Mouse (Mus musculus) left cerebral cortex, postnatal 36 days (tissue): ENCODE data around the gene Elof1. TPM values are rescaled to one million over a fixed set of nuclear protein-coding genes. Genes with fewer than 3 reads are reported as not detected.
"Not testable (repeated sequence)": the region's sequence is repeated elsewhere in the genome, so short reads cannot be mapped to it uniquely, and the experiment has no call there.

ENCODE experiments used
- DNase-seq, 2 experiments: peaks; one replicate each; pipeline ENCODE4 v3.0.0; 2021 to 2022; ENCODE audit warnings: low spot score in 2 of 2, mixed read lengths in 1 of 2
- intact Hi-C: fragments of 180-260 bp; cut with DNase I; formaldehyde crosslinking; loops from one replicate; pipeline ENCODE4 v1.15.1; 2025
- total RNA-seq, 2 experiments: library from RNA; stranded (reverse); gene quantifications; 2 replicates each; pipeline ENCODE4 v1.2.3; 2021

Gene Elof1
- 10 to 100 TPM; 58.8 to 75.1 TPM for total RNA-seq

- intact Hi-C loops = loop anchor here (1.0 to 2.0 kb wide), 2 partner anchors 32 to 46 kb away; partner anchors contain the start of genes Ecsit, Gm49318 and Zfp653
Measured at GRCm38 (mm10) chr9:22116740-22117426, at the start of gene Elof1. Elof1 (minus strand) TSS chr9:22117172.

DNA sequence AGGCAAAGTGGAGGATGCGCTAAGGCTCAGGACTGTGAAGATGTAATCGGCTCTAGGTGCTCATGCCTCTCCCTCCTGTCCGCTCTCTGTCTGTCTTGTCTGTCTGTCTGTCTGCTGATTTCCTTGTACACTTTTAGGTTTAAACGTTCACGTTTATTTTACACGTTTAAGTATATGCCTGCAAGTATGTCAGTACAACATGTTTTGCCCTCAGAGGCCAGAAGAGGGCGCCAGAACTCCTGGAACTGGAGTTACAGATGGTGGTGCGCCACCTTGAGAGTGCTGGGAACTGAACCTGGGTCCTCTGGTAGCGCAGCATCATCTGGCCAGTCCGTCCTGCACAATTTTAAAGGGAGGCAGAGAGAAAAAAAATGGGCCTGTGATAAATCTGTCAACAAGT lies 49.7 kb upstream of the Elof1 start:
- DNase-seq = no peak
- intact Hi-C loops = no loop called here

More at GRCm38 (mm10) chr9:22116740-22117426, at the start of gene Elof1:
- peak; percentile 92 to 95 for DNase-seq

DNA sequence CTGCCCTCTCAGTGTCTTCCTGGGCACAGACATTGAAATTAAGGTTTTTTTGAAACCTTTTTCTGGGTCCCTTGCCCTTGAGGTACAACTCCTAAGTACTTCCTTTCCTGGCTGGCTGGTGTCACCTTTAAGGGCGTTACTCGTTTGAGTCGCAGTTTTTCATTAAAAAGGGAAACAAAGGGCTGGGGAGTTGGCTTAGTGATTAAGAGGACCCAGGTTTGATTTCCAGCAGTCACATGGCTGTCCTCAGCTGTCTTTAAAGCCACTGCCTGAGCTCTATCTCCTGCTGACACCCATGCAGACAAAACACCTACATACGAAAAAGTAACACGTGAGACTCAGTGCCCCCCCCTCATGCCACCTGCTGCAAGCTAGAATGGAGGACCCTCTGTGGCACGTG lies 49.0 kb upstream of the Elof1 start:
- intact Hi-C loops = no loop called here
- DNase-seq = no peak

DNA sequence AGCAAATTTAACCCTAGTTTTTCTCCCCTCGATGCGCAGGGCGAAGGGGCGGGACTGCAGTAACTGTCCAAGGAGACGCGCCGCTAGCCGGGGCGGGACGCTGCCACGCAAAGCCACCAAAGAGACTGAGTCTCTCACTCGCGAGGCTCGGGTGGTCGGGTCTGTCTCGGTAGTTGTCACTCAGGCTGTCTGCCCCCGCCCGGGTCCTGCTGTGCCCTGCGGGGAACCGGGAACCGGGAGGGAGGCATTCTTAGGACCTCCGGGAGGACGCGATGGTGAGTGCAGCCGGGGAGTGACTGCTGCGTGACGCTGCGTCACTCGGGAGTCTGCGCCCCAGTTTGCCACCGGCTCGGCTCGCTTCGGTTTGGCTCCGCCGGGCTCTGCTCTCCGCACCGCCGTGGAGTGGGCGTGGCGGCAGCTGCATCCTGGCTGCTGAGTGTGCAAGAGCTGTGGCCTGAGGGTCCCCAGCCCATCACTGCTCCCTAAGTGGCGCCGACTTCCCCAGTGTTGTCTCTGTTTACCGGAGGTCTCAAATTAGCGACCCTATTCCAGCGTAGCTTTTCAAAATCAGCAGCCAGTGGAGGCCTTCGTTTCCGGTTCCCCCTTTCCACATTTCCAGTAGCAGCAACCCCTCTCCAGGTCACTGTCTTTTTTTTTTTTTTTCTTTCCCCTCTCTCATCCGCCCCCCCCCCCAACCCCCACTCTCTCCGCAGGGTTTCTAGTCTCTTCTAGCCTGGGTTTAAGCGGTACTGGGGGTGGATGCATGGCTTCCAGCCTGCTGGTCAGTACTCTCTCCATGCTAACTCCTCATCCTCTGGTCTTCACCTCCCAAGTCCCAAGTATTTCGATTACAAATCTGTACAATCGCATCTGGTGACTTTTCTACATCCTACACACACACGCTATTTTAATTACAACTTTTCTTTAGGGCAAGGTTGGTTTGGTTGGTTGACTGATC lies 48.0 kb upstream of the Elof1 start:
- intact Hi-C loops = no loop called here
- DNase-seq = peak; percentile 62 to 73

DNA sequence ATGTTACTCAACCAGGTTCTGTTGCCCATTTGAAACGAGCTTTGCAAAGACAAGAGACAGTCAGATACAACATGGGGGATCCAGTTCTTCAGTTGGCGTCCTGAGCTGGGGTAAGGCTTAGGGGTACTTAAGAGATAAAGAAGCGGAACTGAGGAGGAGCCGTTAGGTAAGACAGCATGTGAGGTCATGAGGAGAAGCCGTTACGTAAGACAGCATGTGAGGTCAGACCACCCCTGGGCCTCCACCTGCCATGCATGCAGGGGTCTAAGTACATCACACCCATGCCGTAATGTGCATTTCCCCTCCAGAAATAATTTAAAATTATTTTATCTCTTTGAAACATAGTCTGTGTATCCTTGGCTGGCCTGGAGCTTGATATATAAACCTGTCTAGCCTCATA lies 45.9 kb upstream of the Elof1 start:
- intact Hi-C loops = no loop called here
- no peak for DNase-seq

DNA sequence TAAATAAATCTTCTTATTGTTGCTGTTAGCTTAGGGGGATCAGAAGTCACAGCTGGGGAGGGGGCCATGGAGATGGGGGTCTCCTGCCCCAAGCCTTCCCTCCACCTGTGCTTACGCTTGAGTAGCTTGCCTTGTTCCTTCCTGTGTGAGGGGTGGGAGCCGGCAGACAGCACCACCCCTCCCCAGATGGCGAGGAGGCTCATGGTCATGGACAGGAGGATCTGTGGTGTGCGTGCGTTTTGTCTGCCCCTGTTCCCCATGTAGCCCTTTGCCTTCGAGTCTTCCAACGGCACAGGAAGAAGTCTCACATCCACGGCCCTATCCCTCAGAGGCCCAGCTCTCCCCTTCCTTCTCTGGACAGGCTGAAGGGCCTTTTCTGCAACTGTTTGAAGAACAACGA lies 45.3 kb upstream of the Elof1 start:
- no peak for DNase-seq
- intact Hi-C loops = no loop called here

DNA sequence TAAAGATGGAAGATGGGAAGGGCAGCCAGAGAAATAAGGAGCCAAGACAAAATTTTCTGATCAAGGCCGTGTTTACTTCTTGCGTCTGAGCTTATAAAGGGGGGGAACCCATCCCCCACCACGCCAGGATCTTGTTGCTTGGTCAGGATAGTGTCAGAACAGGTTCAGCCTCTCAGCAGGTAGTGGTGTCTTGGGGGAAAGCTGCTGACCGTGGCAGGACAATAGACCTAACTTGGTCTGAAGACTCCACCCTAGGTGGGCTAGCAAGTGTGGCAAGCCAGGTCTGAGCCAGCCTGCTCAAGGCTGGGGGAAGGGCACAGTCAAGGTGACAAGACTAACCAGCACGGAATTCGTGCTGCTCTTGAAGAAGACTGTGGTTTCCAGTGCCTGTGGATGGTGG lies 44.3 kb upstream of the Elof1 start:
- DNase-seq = no peak
- intact Hi-C loops = no loop called here

DNA sequence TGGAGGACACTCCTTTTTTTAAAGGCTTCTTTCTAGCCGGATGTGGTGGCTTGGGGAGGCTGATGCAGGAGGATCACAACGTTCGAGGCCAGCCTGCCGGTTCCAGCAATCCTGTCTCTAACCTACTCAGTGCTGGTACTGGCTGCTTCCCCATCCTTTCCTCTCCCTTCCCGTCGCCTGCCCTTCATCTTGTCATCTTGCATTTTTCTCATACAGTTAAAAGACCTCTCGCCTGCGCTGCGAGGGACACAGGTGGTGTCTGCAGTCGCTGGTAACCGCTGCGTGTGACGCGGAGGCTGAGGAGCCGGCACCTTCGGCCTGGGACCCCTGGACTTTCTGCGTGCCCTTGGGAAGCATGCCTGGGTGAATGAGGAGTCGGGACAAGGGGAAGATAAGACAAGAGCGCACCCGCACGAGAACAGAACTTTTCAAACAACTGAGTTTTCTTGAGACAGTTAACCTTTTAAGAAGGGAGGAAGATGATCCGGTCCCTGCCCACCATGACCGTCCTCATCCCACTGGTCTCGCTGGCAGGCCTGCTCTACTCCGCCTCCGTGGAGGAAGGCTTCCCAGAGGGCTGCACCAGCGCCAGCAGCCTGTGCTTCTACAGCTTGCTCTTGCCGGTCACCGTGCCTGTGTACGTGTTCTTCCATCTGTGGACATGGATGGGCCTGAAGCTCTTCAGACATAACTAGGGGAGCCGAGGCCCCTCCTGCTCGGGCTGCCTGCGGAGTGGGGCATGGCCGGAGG lies 40.7 kb upstream of the Elof1 start:
- intact Hi-C loops = loop anchor here (5.0 kb wide), 1 partner anchor 255 kb away; the partner anchor contains the start of gene 9530077C05Rik
- peak in 1 of 2 experiments; percentile 9 for DNase-seq

GRCm38 (mm10) chr9:22156497-22157245 lies 39.7 kb upstream of the Elof1 start, which contains the start of gene Pigyl:
Pigyl (plus strand) TSS chr9:22156846.
- peak; percentile 97 to 98 for DNase-seq
- intact Hi-C loops = loop anchor here (1.0 to 5.0 kb wide), 2 partner anchors 69 to 256 kb away; partner anchors contain the start of genes 9530077C05Rik and Zfp809

GRCm38 (mm10) chr9:22155614-22156013 lies 38.6 kb upstream of the Elof1 start:
- intact Hi-C loops = loop anchor here (1.0 to 5.0 kb wide), 3 partner anchors 70 to 257 kb away; partner anchors contain the start of genes 9530077C05Rik, Gm49318, Zfp653 and Zfp809
- DNase-seq = peak; percentile 49 to 58

- no peak for DNase-seq
- intact Hi-C loops = loop anchor here (2.0 kb wide), 1 partner anchor 83 kb away; the partner anchor contains the start of genes Gm49318 and Zfp653
Measured at GRCm38 (mm10) chr9:22153810-22154209, 36.8 kb upstream of the Elof1 start.

- DNase-seq = no peak
- intact Hi-C loops = no loop called here
Measured at GRCm38 (mm10) chr9:22150946-22151345, 34.0 kb upstream of the Elof1 start.

DNA sequence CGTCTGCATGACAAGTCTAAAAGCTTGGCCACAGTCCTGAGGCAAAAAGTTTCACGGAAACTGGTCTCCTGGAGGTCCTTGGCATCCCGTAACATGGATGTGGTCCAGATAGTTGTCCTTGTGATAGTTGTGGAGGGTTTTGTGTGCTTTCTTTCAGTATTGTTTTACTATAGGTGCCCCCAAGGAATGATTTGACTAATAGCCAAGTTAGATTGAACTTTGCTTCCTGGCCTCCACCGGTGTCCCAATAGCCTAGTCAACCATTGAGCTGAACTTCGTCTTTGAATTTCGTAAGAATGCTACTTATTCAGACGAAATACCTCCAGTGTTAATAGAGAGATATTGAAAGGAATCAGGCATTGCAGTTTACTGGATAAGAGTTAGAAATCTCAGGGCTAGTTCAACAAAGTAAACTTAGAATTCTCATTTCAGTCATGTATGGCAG lies 33.3 kb upstream of the Elof1 start:
- intact Hi-C loops = not testable (repeated sequence)

GRCm38 (mm10) chr9:22149426-22150248 lies 32.7 kb upstream of the Elof1 start:
- intact Hi-C loops = loop anchor here (10.0 kb wide), 1 partner anchor 175 kb away; no protein-coding TSS in a partner anchor
- DNase-seq = no peak

More for the DNA sequence above, 33.3 kb upstream of the Elof1 start:
- DNase-seq = not testable (repeated sequence)

DNA sequence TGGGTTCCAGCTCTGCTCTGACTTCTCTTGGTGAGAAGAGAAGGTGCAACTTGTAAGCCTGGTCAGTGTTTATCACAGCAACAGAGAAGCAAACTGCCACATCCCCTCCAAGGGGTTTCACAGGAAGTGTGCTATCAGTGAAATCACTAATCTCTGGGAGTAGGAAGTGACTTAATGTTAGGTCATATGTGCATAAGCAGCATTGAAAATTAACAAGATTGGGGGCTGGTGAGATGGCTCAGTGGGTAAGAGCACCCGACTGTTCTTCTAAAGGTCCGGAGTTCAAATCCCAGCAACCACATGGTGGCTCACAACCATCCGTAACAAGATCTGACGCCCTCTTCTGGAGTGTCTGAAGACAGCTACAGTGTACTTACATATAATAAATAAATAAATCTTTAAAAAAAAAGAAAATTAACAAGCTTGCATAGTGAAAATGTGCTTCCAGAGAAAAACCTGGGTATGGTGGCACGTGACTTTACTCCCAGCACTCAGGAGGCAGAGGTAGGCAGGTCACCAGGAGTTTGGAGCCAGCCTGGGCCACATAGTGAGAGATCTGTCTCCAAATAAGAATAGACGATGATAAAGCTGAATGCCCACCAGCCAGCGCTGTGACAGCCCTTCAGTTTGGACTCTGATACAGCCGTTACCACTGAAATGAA lies 27.5 kb upstream of the Elof1 start:
- no peak for DNase-seq
- intact Hi-C loops = loop anchor here (5.0 to 10.0 kb wide), 3 partner anchors 47 to 170 kb away; partner anchors contain the start of gene Cnn1

GRCm38 (mm10) chr9:22143108-22144037 lies 26.4 kb upstream of the Elof1 start:
- intact Hi-C loops = loop anchor here (5.0 to 10.0 kb wide), 3 partner anchors 46 to 169 kb away; partner anchors contain the start of gene Cnn1
- DNase-seq = peak; percentile 81 to 87
